Mouse (Mus musculus): ENCODE measurements around the gene Glrx2. TPM values are rescaled to one million over a fixed set of nuclear protein-coding genes. Genes with fewer than 3 reads are reported as not detected.

Glrx2 gene
- polyA plus RNA-seq, 1 experiment from 2014 or later: 150 TPM

- Histone ChIP-seq H3K4me3 (no peak overlapping the region), H3K9ac (no peak overlapping the region), H3K27ac (replicated peaks) (no peak overlapping the region), H3K9me3 (no peaks in the 10 kb centered on the region), H3K27me3 (no peaks in the 10 kb centered on the region), H3K36me3 (no peaks in the 10 kb centered on the region), H3K4me1 (replicated peaks) (no peaks in the 10 kb centered on the region), H3K4me2 (no peak overlapping the region)
- ATAC-seq (ENCODE audit: low read depth): no peak
- 87% methylated on average over 9 of the region's 9 CpGs for WGBS
Measured at GRCm38 (mm10) chr1:143727701-143728445, 11.7 kb downstream of the Glrx2 start.

- no peak overlapping the region for H3K9ac ChIP-seq
- no peak overlapping the region for H3K4me3 ChIP-seq
- 85% methylated on average over 2 of the region's 2 CpGs for WGBS
- H3K27ac ChIP-seq (replicated peaks): no peak overlapping the region
- no peaks in the 10 kb centered on the region for H3K4me1 ChIP-seq (replicated peaks)
- no peaks in the 10 kb centered on the region for H3K36me3 ChIP-seq
- ATAC-seq (ENCODE audit: low read depth): no peak
- no peak overlapping the region for H3K4me2 ChIP-seq
- no peaks in the 10 kb centered on the region for H3K27me3 ChIP-seq
- H3K9me3 ChIP-seq: no peaks in the 10 kb centered on the region
Measured at GRCm38 (mm10) chr1:143730899-143731298, 14.8 kb downstream of the Glrx2 start.

- ATAC-seq (ENCODE audit: low read depth): no peak
- no peaks in the 10 kb centered on the region for H3K4me1 ChIP-seq (replicated peaks)
- no peak overlapping the region for H3K4me2 ChIP-seq
- 30% methylated on average over 4 of the region's 4 CpGs for WGBS
- H3K36me3 ChIP-seq: no peaks in the 10 kb centered on the region
- H3K9ac ChIP-seq: no peak overlapping the region
- H3K4me3 ChIP-seq: no peak overlapping the region
- H3K27me3 ChIP-seq: no peaks in the 10 kb centered on the region
- no peaks in the 10 kb centered on the region for H3K9me3 ChIP-seq
- no peak overlapping the region for H3K27ac ChIP-seq (replicated peaks)
Measured at GRCm38 (mm10) chr1:143731691-143732090, 15.6 kb downstream of the Glrx2 start.

- no peaks in the 10 kb centered on the region for H3K27me3 ChIP-seq
- WGBS: 76% methylated on average over 5 of the region's 5 CpGs
- no peaks in the 10 kb centered on the region for H3K9me3 ChIP-seq
- no peaks in the 10 kb centered on the region for H3K4me1 ChIP-seq (replicated peaks)
- ATAC-seq (ENCODE audit: low read depth): no peak
- H3K4me3 ChIP-seq: no peak overlapping the region
- no peak overlapping the region for H3K9ac ChIP-seq
- H3K4me2 ChIP-seq: no peak overlapping the region
- no peaks in the 10 kb centered on the region for H3K36me3 ChIP-seq
- no peak overlapping the region for H3K27ac ChIP-seq (replicated peaks)
Measured at GRCm38 (mm10) chr1:143733914-143734410, 17.8 kb downstream of the Glrx2 start.

GRCm38 (mm10) chr1:143738811-143739210 lies 22.7 kb downstream of the Glrx2 start:
- Histone ChIP-seq H3K9ac (peak overlapping the region; percentile 79), H3K4me3 (peak overlapping the region; percentile 55), H3K36me3 (peaks cover 14% of the 10 kb centered on the region), H3K9me3 (no peaks in the 10 kb centered on the region), H3K4me1 (replicated peaks) (peaks cover 19% of the 10 kb centered on the region), H3K27ac (replicated peaks) (peak overlapping the region; percentile 84), H3K4me2 (peak overlapping the region; percentile 79), H3K27me3 (no peaks in the 10 kb centered on the region)
- WGBS: 20% methylated on average over 11 of the region's 11 CpGs
- ATAC-seq (ENCODE audit: low read depth): peak; percentile 44; the same call in 1 of the 2 replicates

GRCm38 (mm10) chr1:143739361-143740350 lies 23.5 kb downstream of the Glrx2 start:
- peak overlapping the region; percentile 55 for H3K4me3 ChIP-seq
- H3K4me1 ChIP-seq (replicated peaks): peaks cover 19% of the 10 kb centered on the region
- no peaks in the 10 kb centered on the region for H3K9me3 ChIP-seq
- peak overlapping the region; percentile 79 for H3K4me2 ChIP-seq
- under 1% methylated on average over 69 of the region's 71 CpGs for whole genome bisulfite sequencing
- no peaks in the 10 kb centered on the region for H3K27me3 ChIP-seq
- peak overlapping the region; percentile 84 for H3K27ac ChIP-seq (replicated peaks)
- peak; percentile 93 for ATAC-seq (ENCODE audit: low read depth)
- peaks cover 23% of the 10 kb centered on the region for H3K36me3 ChIP-seq
- H3K9ac ChIP-seq: peak overlapping the region; percentile 79

GRCm38 (mm10) chr1:143740581-143740980 lies 24.4 kb downstream of the Glrx2 start:
- H3K4me1 ChIP-seq (replicated peaks): peaks cover 19% of the 10 kb centered on the region
- H3K4me2 ChIP-seq: peak overlapping the region; percentile 79
- no peak overlapping the region for H3K27ac ChIP-seq (replicated peaks)
- H3K27me3 ChIP-seq: no peaks in the 10 kb centered on the region
- no peaks in the 10 kb centered on the region for H3K9me3 ChIP-seq
- ATAC-seq (ENCODE audit: low read depth): no peak
- H3K9ac ChIP-seq: no peak overlapping the region
- 90% methylated on average over 10 of the region's 10 CpGs for WGBS
- 0 out of 2 replicates have a peak overlapping the region, but pooled peaks have one; percentile 55 for H3K4me3 ChIP-seq
- peaks cover 31% of the 10 kb centered on the region for H3K36me3 ChIP-seq

GRCm38 (mm10) chr1:143741331-143741730 lies 25.2 kb downstream of the Glrx2 start:
- no peak overlapping the region for H3K4me2 ChIP-seq
- no peak overlapping the region for H3K9ac ChIP-seq
- H3K9me3 ChIP-seq: no peaks in the 10 kb centered on the region
- H3K4me3 ChIP-seq: no peak overlapping the region
- peaks cover 19% of the 10 kb centered on the region for H3K4me1 ChIP-seq (replicated peaks)
- H3K27me3 ChIP-seq: no peaks in the 10 kb centered on the region
- H3K36me3 ChIP-seq: peaks cover 38% of the 10 kb centered on the region
- 91% methylated on average over 5 of the region's 5 CpGs for WGBS
- ATAC-seq (ENCODE audit: low read depth): no peak
- no peak overlapping the region for H3K27ac ChIP-seq (replicated peaks)

GRCm38 (mm10) chr1:143742186-143742585 lies 26.0 kb downstream of the Glrx2 start:
- no peaks in the 10 kb centered on the region for H3K27me3 ChIP-seq
- H3K4me2 ChIP-seq: no peak overlapping the region
- no peak overlapping the region for H3K27ac ChIP-seq (replicated peaks)
- 51% methylated on average over 6 of the region's 6 CpGs for WGBS
- ATAC-seq (ENCODE audit: low read depth): no peak
- no peak overlapping the region for H3K4me3 ChIP-seq
- H3K9me3 ChIP-seq: no peaks in the 10 kb centered on the region
- H3K4me1 ChIP-seq (replicated peaks): peaks cover 19% of the 10 kb centered on the region
- peaks cover 47% of the 10 kb centered on the region for H3K36me3 ChIP-seq
- no peak overlapping the region for H3K9ac ChIP-seq

GRCm38 (mm10) chr1:143745871-143746270 lies 29.7 kb downstream of the Glrx2 start:
- ATAC-seq (ENCODE audit: low read depth): no peak
- Histone ChIP-seq H3K9me3 (no peaks in the 10 kb centered on the region), H3K27ac (replicated peaks) (no peak overlapping the region), H3K36me3 (peaks cover 69% of the 10 kb centered on the region), H3K4me3 (no peak overlapping the region), H3K9ac (no peak overlapping the region), H3K4me1 (replicated peaks) (peaks cover 8% of the 10 kb centered on the region), H3K4me2 (no peak overlapping the region), H3K27me3 (no peaks in the 10 kb centered on the region)
- 93% methylated on average over 10 of the region's 10 CpGs for WGBS

GRCm38 (mm10) chr1:143762159-143762558 lies 46.0 kb downstream of the Glrx2 start:
- Histone ChIP-seq H3K9me3 (no peaks in the 10 kb centered on the region), H3K4me2 (no peak overlapping the region), H3K4me3 (no peak overlapping the region), H3K9ac (no peak overlapping the region), H3K27ac (replicated peaks) (no peak overlapping the region), H3K4me1 (replicated peaks) (no peaks in the 10 kb centered on the region), H3K36me3 (peaks cover 82% of the 10 kb centered on the region), H3K27me3 (no peaks in the 10 kb centered on the region)
- 96% methylated on average over 8 of the region's 8 CpGs for WGBS
- no peak for ATAC-seq (ENCODE audit: low read depth)

- Histone ChIP-seq H3K4me2 (no peak overlapping the region), H3K27me3 (no peaks in the 10 kb centered on the region), H3K9me3 (no peaks in the 10 kb centered on the region), H3K36me3 (peaks cover 66% of the 10 kb centered on the region), H3K9ac (no peak overlapping the region), H3K27ac (replicated peaks) (no peak overlapping the region), H3K4me1 (replicated peaks) (no peaks in the 10 kb centered on the region), H3K4me3 (no peak overlapping the region)
- no peak for ATAC-seq (ENCODE audit: low read depth)
- WGBS: 78% methylated on average over 1 of the region's 1 CpGs
Measured at GRCm38 (mm10) chr1:143764443-143764842, 48.3 kb downstream of the Glrx2 start.

Measured in neural tube, embryonic 13.5 days (tissue).